Mouse (Mus musculus): Measurements from ENCODE around the gene Vps35l. TPM values are rescaled to one million over a fixed set of nuclear protein-coding genes. Genes with fewer than 3 reads are reported as not detected.
A peak's percentile ranks its signal among the peaks of the same experiment; 100 is the strongest.

The Vps35l gene
- total RNA-seq (2017), result 33.3 and 53.9 TPM in 2 replicates

DNA sequence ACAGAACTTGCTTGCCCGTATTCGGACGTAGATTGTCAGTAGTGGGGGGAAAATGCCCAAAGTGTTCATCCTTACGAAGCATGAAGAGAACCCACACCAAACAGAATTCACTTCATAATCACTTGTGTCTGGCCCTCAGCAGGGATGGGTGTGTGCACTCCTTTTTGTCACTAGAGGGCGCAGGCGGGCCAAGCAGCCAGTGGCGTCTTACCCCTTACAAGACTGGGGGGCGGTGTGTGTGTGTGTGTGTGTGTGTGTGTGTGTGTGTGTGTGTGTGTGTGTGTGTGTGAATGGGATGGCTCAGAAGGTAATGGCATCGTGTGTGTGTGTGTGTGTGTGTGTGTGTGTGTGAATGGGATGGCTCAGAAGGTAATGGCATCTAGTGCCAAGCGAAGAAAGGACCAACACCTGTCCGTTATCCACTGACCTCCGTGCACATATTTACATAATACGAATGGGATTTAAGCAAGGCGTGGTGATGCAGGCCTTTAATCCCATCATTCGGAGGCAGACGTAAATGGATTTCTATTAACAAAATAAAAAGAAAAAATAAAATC is at the start of gene Vps35l:
Gene Vps35l, plus strand, starts transcription at position 252 of the 557 bp plus-strand sequence.
- peak; percentile 82 for ATAC-seq (replicated peaks; ENCODE audit: low read depth, poor library complexity, severe bottlenecking)

DNA sequence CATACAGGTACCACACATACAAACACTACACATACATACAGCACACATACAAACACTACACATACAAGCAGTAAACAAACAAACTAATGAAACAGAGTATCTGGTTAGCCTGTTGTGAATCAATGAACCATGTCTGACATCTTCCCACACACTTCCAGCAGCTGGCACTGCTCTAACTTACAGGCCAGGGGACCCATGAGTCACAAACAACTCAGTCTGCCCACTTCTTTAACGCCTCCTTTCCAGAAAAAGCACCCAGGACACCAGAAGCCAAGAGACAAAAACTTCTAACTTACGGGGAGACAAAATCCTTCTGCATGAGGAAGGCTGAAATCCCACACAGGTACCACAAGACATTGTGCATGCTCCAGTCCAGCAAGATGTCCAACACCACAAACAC is 48.7 kb upstream of the Vps35l start:
- no peak for ATAC-seq (replicated peaks; ENCODE audit: low read depth, poor library complexity, severe bottlenecking)

DNA sequence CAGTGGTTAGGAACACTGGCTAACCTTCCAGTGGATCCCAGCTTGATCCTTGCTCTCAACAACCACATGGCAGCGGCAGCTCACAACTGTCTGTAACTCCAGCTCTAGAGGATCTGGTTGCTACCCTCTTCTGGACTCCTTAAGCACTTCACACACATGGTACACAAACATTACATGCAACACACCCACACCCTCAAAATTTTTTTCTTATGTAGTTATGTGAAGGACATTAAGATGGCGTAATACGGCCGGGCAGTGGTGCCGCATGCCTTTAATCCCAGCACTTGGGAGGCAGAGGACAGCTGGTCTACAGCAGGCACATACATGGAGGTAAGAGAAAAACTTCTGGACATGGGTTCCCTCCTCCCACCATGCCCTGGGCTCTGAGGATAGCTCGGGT is 43.9 kb upstream of the Vps35l start:
- no peak for ATAC-seq (replicated peaks; ENCODE audit: low read depth, poor library complexity, severe bottlenecking)

DNA sequence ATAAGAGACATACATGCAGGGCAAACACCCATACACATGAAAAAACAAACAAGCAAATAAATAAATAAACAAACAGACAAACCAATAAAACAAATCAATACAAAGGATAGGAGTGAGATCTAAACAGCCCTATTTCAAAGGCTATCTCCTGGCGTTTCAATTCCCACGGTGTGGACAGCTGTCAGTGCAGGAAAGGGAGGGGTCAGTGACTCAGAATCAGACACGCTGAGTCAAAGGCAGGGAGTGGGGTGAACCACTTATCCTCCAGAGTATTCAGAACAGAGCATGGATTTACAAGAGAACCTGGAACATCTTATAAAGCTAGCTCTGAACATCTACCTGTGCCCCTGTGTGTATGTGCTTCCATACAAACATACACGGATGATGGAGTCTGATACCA is 42.9 kb upstream of the Vps35l start:
- no peak for ATAC-seq (replicated peaks; ENCODE audit: low read depth, poor library complexity, severe bottlenecking)

DNA sequence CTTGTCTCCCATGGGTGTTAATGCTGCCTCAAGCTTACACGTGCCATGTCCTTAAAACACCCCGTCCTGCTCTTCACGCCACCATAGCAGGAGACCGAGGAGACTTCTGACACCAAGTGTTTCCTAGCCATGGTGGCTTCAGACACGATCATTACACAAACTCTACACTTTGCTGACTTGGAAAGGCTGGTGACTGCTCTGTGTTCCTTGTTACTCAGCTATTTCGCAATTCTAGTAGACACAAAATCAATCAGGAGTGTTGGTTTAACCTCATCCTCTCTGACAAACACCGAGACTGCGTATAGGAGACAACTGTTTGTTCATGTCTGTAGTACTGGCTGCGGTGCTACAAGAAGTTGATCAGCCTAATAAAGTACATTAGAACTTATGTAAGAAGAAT is 41.1 kb upstream of the Vps35l start:
- no peak for ATAC-seq (replicated peaks; ENCODE audit: low read depth, poor library complexity, severe bottlenecking)

DNA sequence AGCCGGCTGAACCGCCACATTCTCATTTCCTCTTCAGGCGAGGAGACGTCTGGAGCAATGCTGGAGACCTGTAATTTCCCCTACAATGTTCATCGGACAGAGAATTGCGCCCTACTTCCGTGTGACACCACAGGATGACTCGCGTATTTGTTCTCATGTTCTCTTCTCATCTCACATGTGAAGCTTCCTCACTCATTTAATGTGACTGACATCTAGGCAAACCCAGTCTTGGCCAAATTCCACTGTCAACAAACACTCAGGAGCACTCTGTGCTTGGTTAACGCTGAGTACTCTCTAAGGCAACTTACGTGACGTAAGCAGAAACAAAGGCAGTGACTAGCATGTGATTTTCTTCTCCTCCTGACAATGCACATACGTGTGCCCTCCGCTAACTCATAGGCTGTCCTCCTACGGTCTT is 36.9 kb upstream of the Vps35l start:
- ATAC-seq (replicated peaks; ENCODE audit: low read depth, poor library complexity, severe bottlenecking), result peak; percentile 42

DNA sequence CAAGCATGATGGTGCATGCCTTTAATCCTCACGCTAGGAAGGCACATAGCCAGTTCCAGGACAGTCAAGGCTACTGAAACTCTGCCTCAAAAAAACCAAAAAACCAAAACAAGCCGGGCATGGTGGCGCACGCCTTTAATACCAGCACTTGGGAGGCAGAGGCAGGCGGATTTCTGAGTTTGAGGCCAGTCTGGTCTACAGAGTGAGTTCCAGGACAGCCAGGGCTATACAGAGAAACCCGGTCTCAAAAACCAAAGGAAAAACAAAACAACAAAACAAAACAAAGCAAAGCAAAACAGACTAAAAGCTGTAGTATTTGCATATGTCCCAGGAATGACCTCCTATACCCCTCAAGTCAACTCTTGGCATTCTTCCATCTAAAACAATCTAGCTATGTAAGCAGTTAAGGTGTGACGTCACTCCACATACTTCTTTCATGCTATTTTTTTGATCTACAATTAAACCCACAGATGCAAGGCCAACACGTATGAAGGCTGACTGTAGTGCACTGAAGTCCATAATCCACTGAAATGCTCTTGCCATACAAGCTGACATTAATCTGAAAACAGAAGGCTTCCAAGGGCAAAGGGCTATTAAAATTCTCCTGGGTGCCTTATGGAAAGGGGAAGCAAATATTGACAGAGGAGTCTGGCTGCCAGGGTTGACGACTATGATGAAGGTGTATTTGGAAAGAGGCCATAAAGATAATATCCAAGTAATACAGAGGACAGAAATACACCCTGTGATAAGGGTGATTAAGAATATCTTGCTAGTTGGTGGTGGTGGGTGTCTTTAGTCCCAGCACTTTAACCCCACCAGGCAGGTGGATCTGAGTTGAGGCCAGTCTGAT is 35.8 kb upstream of the Vps35l start:
- ATAC-seq (replicated peaks; ENCODE audit: low read depth, poor library complexity, severe bottlenecking), result no peak

DNA sequence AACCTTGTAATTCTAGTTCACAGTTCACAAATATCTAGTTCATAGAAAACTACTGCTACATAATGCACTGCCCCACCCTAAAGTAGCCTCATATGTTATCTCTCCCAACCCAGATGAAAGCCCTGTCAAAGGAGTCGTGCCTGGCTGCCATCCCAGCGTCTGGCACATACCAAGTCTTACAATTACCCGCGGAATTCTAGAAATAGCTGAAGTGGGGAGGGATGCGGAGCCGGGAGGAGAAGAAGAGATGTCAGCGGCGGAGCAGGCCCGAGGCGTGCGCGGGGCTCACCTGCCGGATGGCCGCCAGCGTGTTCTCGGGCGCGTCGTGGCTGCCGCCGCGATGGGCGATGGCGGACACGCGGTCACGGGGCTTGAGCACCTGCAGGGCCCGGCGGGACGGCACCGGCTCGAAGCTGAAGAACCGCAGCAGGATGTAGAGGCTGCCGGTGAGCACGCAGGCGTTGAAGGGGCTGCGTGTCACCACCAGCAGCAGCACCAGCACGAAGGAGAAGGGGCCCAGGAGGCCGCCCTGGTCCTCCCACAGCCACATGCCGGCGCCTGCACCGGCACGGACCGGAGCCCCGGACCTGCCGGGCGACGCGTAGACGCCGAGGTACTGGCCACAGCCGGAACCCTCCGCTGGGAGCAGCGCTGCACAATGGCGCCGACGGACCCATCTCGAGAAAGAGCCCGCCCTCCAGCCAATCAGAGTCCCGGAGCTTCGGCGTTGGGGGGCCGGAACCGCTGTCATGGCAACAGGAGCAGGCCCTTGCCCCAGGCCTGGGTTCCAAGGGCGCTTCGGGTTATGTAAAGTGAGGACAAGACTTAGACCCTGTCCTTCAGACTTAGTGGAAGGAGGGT is 34.7 kb upstream of the Vps35l start, which contains the start of gene Gde1:
Gene Gde1, minus strand, starts transcription at position 678 of the 861 bp plus-strand sequence.
- peak; percentile 92 for ATAC-seq (replicated peaks; ENCODE audit: low read depth, poor library complexity, severe bottlenecking)

DNA sequence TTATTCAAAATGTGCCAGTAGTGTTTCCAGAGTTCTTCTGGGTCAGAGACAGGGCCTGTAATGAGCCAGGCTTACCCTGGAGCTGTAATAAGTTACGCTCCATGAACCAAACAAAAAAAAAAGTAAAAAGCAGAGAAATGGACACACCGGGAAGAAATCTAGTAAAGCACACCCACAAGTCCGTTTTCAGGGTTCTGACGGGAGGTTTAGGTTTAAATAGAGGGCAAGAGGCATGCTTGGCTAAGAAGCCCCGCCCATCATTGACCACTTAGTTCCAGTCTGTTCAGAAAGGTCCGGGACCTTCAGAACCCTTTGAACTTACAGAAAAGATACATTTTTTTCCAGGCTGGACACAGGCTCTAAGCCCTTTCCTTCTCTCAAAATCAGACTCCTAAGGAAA is 34.0 kb upstream of the Vps35l start:
- ATAC-seq (replicated peaks; ENCODE audit: low read depth, poor library complexity, severe bottlenecking), result no peak

DNA sequence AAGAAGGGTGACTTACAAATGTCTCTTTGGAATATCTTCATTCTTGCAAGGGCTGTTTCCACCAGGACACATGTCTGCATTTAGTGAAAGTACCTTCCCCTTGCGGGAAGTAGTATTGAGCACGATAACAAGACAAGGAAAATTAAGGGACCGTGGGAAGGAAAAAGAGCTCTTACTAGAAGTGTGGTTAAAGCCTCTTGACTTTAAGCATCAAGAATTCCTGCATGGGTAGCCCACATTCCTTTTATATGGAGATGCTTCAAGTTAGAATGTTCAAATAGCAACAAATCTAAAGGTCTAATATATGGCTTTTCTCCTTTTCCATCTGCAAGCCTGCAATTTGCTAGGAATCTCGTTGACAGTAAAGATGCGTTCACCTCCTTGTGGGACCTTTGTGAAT is 33.5 kb upstream of the Vps35l start:
- ATAC-seq (replicated peaks; ENCODE audit: low read depth, poor library complexity, severe bottlenecking), result no peak

DNA sequence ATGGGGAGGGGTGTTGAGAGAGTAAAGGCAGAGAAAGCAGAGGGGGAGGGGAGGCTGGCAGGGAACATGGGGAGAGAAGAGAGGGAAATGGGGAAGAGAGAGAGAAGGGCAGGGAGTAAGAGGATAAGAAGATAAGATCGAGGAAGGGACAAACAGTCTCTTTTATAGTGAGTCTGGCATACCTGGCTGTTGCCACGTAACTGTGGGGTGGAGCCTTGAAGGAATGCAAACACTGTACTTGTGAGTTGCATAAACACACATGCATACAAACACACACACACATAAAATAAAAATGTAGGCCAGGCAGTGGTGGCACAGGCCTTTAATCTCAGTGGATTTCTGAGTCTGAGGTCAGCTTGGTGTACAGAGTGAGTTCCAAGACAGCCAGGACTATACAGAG is 32.8 kb upstream of the Vps35l start:
- ATAC-seq (replicated peaks; ENCODE audit: low read depth, poor library complexity, severe bottlenecking), result no peak

DNA sequence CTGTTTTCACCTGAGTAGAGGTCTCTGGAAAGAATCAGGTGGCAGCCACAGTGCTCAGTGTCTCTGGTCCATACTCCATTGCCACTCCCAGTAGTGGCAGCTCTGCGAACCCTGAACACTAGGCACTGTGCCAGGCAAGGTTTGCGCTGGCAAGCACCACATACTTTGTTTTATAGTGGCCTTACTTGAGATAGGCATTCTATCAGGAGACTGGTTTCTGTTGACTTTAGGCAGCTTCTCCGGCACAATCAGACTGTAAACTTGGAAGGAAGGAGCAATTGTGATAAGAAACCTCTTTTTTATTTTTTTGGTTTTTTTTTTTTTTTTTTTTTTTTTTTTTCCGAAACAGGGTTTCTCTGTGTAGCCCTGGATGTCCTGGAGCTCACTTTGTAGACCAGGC is 32.0 kb upstream of the Vps35l start:
- ATAC-seq (replicated peaks; ENCODE audit: low read depth, poor library complexity, severe bottlenecking), result no peak

DNA sequence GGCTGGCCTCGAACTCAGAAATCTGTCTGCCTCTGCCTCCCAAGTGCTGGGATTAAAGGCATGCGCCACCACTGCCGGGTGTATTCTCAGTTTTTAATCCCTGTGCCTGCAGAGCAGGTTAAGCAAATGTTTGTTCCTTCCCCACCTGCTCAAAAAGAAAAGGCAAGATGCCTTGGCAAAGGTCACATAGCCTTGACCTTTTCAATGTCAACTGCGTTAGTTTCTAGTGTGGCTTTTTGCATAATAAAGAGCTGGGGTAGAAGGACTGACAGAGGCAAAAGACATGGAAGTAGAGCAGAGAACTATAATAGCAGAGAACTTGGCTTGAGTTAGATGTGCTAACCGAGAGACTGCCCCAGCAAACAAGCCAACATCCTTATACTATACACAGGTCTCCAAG is 29.2 kb upstream of the Vps35l start:
- ATAC-seq (replicated peaks; ENCODE audit: low read depth, poor library complexity, severe bottlenecking), result no peak

DNA sequence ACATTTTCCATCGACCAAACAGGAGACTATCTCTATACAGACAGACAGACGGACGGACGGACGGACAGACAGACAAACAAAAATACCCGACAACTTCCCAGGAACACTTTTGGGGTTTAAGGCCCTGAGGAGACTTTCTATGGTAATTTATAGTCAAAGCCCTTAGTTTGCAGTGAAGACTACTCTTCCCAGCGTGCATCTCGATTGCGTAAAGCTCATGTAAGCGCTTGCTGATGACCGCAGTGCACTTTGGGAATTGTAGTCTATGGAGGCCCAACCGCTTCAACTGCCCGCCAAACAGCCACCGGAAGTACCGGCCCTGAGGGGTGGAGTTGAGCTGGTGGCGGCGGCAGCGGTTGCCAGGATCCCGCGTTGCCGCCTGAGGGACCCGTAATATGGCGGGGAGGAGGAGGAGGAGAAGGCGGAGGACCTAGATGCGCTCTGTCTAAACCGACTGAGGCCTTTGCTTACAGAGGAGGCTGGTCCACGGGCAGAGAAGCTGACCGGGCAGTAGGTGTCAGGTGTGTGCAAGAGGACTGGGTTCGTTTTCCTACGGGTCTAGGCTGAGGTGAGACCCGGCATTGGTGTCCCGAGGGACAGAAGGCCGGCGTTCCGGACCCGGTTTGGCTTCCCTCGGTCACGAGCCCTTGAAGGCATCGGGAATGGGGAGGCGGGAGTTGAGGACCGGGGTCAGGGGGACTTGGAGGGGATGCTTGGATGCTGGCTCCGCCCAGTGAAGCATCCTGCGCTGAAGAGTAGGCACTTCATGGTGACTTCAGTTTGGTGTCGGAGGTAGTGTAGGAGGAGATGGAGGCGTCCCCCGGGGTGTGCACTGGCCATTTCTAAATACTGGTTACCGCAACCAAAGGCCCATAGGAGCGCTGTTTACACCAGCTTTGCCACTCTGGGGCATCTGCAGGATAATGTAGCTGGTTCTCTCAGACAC is 27.5 kb upstream of the Vps35l start, which contains the start of gene Ccp110:
Gene Ccp110, plus strand, starts transcription at position 325 of the 946 bp plus-strand sequence.
- peak; percentile 100 for ATAC-seq (replicated peaks; ENCODE audit: low read depth, poor library complexity, severe bottlenecking)

DNA sequence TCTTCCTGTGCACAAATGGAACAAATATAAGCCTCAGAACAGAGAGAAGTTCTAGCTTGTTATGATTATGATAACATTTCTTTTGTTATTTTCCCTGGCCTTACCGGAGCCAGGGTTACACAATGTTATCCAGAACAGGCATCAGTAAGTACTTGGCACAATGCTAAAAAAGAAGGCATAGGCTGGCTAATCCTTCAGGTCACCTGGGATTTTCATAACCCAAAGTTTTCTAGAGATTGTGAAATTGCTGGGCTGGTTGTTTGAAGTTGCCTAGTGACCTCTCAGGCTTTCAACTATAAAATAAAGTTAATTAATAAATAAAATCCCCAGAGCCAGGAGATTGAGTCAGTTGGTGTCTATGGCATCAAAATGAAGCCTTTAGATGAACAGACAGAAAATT is 25.2 kb upstream of the Vps35l start:
- no peak for ATAC-seq (replicated peaks; ENCODE audit: low read depth, poor library complexity, severe bottlenecking)

DNA sequence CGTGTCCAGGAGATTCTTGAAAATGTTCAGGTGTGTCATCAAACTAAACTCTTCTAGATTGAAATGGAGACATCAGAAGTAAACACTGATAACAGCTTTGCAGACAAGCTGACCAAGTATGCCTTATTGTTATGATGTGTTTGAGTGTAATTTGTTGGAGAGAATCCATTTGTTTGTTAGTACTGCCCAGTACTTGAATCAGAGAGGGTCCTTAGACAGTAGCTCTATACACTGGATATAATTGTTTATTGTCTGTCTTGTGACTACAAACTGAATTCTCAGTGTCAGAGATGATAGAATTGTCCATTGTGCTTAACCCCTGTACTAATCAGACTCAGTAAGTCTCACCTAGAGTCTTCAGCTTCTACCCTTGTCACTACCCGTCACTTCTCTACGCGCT is 22.0 kb upstream of the Vps35l start:
- ATAC-seq (replicated peaks; ENCODE audit: low read depth, poor library complexity, severe bottlenecking), result no peak

DNA sequence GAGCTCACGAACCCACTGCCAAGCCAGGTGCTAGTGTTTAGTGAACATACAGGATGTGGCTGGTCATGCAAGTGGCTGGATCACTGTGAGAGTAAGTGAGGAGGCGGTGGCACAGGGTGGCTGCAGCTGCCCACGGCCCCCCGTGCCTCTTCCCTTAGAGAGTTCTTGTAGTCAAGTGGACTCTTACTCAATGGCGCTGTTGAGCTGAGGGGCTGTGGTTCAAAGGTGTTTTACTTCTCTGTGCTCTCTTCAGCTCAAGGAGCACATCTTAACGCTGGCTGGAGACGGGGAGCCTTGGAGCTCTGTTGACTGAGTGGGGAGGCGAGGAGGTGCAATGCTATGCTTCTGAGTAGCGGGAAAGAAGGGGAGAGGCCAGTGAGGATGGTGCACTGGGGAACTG is 16.1 kb upstream of the Vps35l start:
- no peak for ATAC-seq (replicated peaks; ENCODE audit: low read depth, poor library complexity, severe bottlenecking)

DNA sequence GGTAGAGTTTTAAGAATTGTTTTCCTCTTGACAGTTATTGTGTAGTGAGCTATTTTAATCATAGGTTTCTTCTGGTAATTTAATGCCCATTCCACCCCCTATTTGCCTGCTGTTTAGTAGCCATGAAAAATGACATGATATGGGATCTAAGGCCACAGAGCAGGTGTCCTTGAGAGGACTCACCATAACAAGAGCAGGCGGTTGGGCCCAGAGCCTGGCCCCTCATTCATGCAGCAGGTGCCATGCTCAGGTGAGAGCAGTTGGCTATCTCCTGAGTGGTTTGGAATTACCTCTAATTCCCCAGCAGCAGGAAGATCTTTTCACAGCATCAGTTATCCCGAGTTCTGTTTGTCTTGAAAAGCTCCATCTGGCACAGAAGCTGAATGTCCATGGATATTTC is 14.6 kb upstream of the Vps35l start:
- ATAC-seq (replicated peaks; ENCODE audit: low read depth, poor library complexity, severe bottlenecking), result no peak

DNA sequence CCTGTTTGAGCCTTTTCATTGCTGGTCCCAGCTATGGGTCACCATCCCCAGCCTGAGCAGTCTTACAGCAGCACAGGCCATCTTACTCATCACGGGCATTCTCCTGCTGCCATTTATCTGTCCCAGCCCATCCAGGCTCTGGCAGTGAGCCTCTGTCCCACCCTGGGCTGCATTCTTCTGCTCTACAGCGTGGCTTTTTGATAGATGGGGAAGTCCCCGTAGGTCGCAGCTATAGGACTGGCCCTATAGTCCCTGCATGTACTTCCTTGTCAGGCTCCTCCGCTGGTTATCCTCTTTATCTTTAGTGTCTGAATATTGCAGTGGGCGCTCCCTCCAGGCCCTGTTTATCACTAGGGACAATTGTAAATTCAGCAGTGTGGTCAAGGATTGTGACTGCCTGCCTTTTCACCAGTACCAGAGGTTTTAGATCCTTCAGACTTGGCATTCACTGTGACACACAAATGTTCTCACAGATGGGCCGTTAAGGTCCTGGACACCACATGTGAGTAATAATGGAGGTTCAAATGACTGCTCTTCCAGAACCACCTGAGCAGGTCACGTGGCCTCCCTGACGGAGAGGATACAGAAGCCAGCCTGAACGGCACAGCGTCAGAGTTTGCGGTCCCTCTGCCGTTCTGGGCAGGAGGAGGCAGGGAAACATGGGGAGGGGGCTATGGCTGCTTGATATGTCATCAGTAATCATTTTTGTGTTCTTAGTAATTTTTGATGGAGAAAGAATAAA is 11.0 kb upstream of the Vps35l start:
- no peak for ATAC-seq (replicated peaks; ENCODE audit: low read depth, poor library complexity, severe bottlenecking)

Measured in common myeloid progenitor, adult 5-6 weeks (primary cell).